Mouse (Mus musculus): ENCODE results near the gene Birc6.

The Birc6 gene

DNA sequence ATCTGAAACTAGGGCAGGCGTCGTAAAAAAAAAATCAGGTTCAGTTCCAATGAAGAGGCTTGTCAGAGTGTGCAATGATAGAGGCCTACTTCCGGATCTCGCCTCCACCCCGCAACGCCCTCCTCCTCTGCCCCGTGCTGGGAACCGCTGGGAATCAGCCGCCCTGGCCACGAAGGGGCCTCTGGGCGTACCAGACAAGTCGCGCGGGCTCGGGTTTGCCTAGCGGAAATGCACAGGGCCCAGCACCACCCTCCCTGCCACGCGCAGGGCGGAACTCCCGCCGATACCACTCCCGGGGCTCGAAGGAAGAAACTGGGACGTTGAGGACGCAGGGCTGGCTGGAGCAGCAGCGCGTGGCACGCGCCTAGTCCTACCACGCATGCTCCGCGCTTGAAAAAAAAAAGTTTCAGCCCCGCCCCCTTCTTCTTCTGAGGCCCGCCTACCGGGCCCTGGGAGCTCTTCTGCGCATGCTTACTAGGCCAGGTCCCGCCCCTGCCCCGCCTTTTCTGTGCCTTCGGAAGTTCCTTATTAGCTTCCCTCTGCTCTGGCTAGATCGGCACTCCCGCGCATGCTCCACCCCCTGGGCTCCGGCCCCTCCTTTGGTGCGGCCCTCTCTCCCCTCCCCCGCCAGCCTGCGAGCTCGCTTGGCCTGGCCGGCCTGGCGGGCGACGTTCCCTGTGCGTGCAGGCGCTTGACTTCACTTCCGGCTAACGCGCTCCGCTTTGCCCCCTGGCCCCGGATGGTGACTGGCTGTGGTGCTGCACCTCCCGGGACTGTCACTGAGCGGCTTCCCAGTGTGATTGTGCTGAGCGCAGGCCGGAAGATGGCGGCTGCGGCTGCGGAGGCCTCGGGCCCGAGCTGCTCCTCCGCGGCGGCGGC lies at the start of gene Birc6:
TSS of gene Birc6 (plus strand) at position 567 of the 879 bp plus-strand sequence.
- DNase-seq (ENCODE audit: low read depth, low spot score), result peak; percentile 100

DNA sequence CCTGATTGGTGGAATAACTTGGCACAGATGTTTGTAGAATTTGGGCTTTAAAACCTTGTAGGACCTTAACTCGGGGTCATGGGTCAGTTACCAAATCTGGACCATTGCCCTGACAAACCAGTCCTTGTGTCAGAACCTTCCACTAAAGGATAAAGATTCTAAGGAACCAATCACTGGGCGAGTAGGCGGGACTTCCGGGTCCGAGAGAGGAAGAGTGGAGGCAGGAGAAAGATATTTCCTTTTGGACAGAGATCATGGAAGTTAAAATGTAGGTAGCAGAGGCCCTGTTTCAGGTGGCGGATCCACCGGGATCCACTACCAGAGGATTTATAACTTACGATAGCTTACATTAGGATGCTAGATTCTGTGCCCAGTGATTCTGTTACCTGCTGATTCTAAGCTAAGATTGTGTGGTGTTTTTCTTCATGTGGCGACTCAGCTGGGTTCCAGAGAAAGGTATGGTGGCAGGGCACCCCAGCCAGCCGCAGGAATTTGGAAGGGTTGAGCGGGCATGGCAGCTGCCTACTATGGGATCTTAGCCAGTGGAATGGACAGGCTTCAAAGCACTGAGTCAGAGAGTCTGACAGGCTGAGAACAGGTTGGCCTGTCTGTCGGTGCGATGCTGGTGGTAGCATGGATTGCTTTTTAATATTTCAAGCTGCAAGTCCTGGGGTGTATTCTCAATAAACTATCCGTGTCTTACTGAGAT lies 47.6 kb upstream of the Birc6 start:
- no peak for DNase-seq (ENCODE audit: low read depth, low spot score)

GRCm38 (mm10) chr17:74489024-74489900 lies 38.8 kb upstream of the Birc6 start, which contains the start of gene Yipf4:
Gene Yipf4 (plus strand): TSS chr17:74489493.
- peak; percentile 97 for DNase-seq (ENCODE audit: low read depth, low spot score)

GRCm38 (mm10) chr17:74489901-74490220 lies 38.2 kb upstream of the Birc6 start:
- DNase-seq (ENCODE audit: low read depth, low spot score), result no peak

- no peak for DNase-seq (ENCODE audit: low read depth, low spot score)
Observed at GRCm38 (mm10) chr17:74491565-74491964, 36.5 kb upstream of the Birc6 start.

DNA sequence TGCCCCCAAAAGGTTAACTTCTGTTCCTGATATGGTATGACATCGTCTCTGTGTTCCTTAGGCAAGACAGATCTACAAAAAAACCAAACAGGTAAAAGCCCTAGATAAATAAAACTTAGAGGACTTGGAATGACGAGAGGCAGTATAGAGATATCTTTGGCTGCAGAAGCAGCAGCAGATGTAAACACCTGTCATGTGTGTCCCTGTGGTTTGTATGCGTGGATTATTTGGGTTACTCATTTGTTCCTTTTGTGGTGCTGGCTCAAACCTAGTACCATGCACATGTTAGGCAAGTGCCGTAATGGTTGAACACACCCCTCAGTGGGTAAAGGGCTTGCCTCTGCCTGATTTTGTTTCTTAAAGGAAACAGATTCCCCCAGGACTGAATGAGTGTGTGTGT lies 27.9 kb upstream of the Birc6 start:
- no peak for DNase-seq (ENCODE audit: low read depth, low spot score)

GRCm38 (mm10) chr17:74501085-74501484 lies 27.0 kb upstream of the Birc6 start:
- no peak for DNase-seq (ENCODE audit: low read depth, low spot score)

GRCm38 (mm10) chr17:74507934-74508333 lies 20.2 kb upstream of the Birc6 start:
- no peak for DNase-seq (ENCODE audit: low read depth, low spot score)

- peak; percentile 50 for DNase-seq (ENCODE audit: low read depth, low spot score)
Observed at GRCm38 (mm10) chr17:74508600-74508999, 19.5 kb upstream of the Birc6 start.

DNA sequence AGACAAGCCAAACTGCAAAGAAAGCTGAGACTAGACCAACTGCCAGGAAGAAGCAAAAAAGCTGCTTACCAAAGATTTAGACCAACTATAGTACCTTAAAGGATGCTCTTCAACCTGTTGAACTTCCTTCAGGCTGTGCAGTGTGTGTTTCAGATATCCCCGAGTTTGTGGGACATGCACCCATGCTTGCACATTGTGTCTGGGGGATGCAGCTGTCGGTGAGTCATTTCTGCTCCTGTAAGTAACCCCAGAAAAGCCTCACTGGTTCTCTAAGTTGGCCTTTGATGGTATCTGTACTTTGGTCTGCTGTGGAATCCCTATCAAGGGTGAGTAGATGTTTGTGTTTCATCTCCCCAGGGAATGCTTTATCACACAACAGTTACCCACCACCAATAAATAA lies 15.8 kb upstream of the Birc6 start:
- DNase-seq (ENCODE audit: low read depth, low spot score), result no peak

GRCm38 (mm10) chr17:74522797-74523723 lies 5.0 kb upstream of the Birc6 start:
- DNase-seq (ENCODE audit: low read depth, low spot score), result peak; percentile 35

GRCm38 (mm10) chr17:74526117-74526516 lies 2.0 kb upstream of the Birc6 start:
- DNase-seq (ENCODE audit: low read depth, low spot score), result no peak

GRCm38 (mm10) chr17:74526806-74527653 lies 1.1 kb upstream of the Birc6 start:
- DNase-seq (ENCODE audit: low read depth, low spot score), result peak; percentile 54

DNA sequence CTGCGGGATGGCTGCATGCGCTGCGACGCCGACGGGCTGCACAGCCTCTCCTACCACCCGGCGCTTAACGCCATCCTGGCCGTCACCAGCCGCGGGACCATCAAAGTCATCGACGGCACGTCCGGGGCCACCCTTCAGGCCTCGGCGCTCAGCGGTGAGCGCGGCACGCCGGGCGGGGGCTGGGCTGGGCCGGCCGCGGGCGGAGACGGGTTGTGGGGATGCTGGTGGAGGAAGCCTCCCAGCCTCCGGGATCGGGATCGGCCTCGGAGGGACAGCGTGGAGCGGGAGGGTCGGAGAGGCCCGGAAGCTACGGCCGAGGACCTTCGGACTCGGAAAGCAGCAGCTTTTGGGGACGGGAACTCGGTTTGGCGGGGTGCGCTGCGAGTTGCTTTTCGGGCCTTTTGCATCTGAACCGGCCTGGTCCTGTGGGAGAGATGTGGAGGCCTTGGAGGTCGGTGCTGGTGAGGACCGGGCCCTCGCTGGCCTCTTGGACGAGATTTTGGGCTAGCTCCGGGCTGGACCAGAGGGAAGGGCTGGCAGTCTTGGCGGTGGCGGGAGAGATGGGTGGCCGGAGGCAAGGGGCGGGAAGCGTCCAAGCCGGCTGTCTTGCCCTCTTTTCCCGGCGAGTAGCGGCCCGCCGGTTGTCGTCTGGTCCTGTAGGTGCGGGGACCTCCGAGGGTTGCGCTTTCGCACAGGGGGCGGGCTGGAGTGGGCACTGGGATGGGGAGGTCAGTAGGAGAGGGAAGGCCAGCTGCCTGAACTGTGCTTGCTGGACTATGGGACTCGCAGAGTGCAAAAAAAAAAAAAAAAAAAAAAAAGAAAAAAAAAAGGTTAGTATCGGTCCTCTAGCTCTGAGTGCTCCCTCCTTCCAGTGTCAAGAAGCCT lies 795 bp downstream of the Birc6 start:
- no peak for DNase-seq (ENCODE audit: low read depth, low spot score)

GRCm38 (mm10) chr17:74529533-74529824 lies 1.4 kb downstream of the Birc6 start:
- DNase-seq (ENCODE audit: low read depth, low spot score), result peak; percentile 44

- no peak for DNase-seq (ENCODE audit: low read depth, low spot score)
Observed at GRCm38 (mm10) chr17:74534971-74535370, 6.9 kb downstream of the Birc6 start.

- DNase-seq (ENCODE audit: low read depth, low spot score), result no peak
Observed at GRCm38 (mm10) chr17:74537526-74537925, 9.4 kb downstream of the Birc6 start.

DNA sequence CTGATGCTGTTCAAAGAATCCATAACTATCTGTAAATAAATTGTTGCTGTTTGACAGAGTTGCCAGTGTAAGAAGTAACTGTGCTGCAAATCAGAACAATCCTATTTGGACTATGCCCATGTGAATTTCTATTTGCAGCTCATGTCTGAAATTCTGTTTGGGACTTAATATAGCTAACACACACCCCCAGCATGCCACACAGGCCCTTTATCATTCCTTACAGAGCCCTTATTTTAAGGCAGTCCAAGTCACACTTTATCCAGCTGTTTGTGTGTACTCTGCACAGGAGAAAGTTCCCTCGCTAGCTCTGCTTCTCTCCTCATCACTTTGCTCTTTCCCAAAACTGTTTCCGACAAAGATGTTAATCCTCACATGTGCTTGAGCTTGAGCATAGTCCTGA lies 15.5 kb downstream of the Birc6 start:
- DNase-seq (ENCODE audit: low read depth, low spot score), result no peak

DNA sequence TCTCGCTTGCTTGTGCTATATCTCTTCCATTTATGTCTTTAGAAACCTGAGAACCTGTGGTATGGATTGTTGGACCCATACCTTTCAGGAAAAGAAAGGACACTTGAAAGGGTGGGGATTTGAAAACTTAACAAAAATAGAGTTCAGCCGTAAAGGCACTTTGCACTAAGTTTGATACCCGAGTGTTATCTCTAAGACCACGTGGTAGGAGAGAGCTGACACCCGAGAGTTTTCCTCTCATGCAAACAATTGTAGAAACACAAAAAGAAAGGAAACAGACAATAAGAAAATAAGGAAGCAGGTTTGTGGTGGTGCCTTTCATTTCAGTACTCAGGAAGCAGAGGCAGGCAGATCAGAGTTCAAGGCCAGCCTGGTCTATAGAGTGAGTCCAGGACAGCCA lies 26.0 kb downstream of the Birc6 start:
- DNase-seq (ENCODE audit: low read depth, low spot score), result no peak

Measured in A20 (cell line).